Mouse (Mus musculus) telencephalon, adult 2 months (tissue): ENCODE measurements around the gene Sirt6.

Source experiments
- DNase-seq: peaks from one replicate; pipeline ENCODE4 v3.0.0-alpha.2; 2011; ENCODE audit warnings: low read depth, low spot score

Gene Sirt6

DNA sequence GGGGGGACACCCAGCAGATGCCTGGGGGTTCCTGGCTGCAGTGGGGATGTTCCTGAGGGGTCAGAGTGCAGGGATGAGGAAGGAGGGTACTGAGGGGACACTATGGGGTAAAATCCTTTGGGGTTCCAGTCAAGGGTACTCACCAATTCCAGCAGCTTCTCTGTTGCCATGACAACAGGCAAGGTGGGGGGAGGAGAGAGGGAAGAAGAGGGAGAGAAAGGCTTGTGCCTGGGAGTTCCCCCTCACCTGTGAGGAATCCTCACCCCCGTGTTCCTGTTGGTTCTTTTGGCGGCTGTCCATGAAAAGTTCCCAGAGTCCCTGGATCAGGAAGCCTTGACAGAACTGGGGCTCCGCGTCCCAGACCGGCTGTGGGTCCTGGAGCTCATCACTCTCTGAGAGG lies 32.0 kb downstream of the Sirt6 start:
- DNase-seq: no peak

- no peak for DNase-seq
Measured at GRCm38 (mm10) chr10:81593935-81594334, 33.7 kb downstream of the Sirt6 start.

GRCm38 (mm10) chr10:81593223-81593622 lies 34.4 kb downstream of the Sirt6 start:
- no peak for DNase-seq

DNA sequence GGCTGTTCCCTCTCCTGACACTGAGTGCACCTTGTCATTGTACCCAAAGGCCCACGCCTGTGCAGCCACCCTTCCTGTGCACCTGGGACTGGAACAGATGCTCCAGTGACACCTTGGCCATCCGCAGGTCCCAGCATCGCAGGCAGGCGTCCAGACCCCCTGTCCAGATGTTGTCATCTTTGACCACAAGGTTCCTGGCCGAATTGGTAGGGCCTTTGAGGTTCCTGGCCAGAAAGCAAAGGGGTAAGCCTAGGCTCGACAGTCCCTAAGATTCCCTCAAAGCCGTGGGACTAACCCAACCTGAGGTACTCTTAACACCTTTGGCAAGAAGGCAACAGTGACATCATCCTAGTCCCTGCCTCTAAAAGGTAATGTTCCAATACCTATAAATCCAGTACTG lies 35.0 kb downstream of the Sirt6 start:
- DNase-seq: no peak

GRCm38 (mm10) chr10:81591846-81592245 lies 35.8 kb downstream of the Sirt6 start:
- no peak for DNase-seq

DNA sequence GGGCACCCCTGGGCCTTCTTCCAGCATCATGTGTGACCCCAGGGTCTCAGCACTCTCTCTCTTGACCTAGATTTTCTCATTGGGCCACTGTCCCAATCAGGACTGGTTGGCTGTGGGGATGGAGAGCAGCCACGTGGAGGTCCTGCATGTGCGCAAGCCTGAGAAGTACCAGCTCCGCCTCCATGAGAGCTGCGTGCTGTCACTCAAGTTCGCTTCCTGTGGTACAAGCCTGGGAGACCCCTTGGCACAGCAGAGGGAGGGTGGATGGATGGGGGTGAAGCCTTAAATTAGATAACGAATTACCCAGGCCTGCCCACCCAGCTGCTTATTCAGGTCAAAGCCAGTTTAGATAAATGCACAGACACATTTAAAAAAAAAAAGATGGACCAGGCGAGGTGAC lies 38.9 kb downstream of the Sirt6 start:
- DNase-seq: no peak

GRCm38 (mm10) chr10:81583347-81583746 lies 44.2 kb downstream of the Sirt6 start:
- no peak for DNase-seq

GRCm38 (mm10) chr10:81580441-81581070 lies 47.0 kb downstream of the Sirt6 start:
- DNase-seq: no peak

GRCm38 (mm10) chr10:81579967-81580366 lies 47.6 kb downstream of the Sirt6 start:
- DNase-seq: no peak

DNA sequence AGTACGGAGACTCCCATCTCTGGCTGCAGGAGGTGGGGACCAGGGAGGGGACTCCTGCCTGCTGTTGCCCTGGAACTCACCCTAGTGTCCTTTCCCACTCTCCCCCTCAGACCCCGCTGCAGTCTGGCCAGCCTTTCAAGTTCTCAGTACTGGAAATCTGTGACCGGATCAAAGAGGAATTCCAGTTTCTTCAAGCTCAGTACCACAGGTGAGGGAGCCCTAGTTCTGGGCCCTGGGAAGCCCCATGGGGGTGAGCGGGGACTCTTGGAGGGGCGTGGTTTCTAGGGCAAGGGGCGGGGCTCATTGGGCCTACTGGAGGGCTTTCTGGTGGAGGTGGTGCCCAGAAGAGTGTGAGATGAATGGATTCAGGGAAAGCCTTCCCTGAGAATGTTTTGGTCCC lies 51.9 kb downstream of the Sirt6 start:
- no peak for DNase-seq

- DNase-seq: no peak
Measured at GRCm38 (mm10) chr10:81575208-81575631, 52.4 kb downstream of the Sirt6 start.

GRCm38 (mm10) chr10:81574081-81575056 lies 53.2 kb downstream of the Sirt6 start, which contains the start of gene Tle2:
Gene Tle2, plus strand, starts transcription at chr10:81574561.
- no peak for DNase-seq

GRCm38 (mm10) chr10:81572975-81573374 lies 54.6 kb downstream of the Sirt6 start:
- no peak for DNase-seq

GRCm38 (mm10) chr10:81572133-81572671 lies 55.4 kb downstream of the Sirt6 start:
- no peak for DNase-seq
